Mouse (Mus musculus) kidney, embryonic 15.5 days (tissue): ENCODE data around the gene March11. TPM values are rescaled to one million over a fixed set of nuclear protein-coding genes. Genes with fewer than 3 reads are reported as not detected.
A peak's percentile ranks its signal among the peaks of the same experiment; 100 is the strongest.

ENCODE experiments used
- ATAC-seq: fragments of 200-750 bp; cut with Nextera tagmentation; replicated peaks from 2 replicates; pipeline ENCODE4 v1.8.0; 2017; ENCODE audit warnings: moderate TSS enrichment; ENCODE audit not compliant: low FRiP score
- H3K27ac ChIP-seq: fragments of 300-500 bp; sonication (generic); 2 replicates; pipeline ENCODE4 v1.5.1; 2015; ENCODE audit warnings: mild to moderate bottlenecking, inconsistent platforms
- H3K27me3 ChIP-seq: fragments of 300-500 bp; sonication (generic); 2 replicates; pipeline ENCODE4 v1.6.1; 2015; ENCODE audit warnings: inconsistent platforms
- H3K36me3 ChIP-seq: fragments of 300-500 bp; sonication (generic); 2 replicates; pipeline ENCODE4 v1.6.1; 2015; ENCODE audit warnings: inconsistent platforms
- H3K4me1 ChIP-seq: fragments of 300-500 bp; sonication (generic); 2 replicates; pipeline ENCODE4 v1.6.1; 2015; ENCODE audit warnings: inconsistent platforms
- H3K4me2 ChIP-seq: fragments of 300-500 bp; sonication (generic); 2 replicates; pipeline ENCODE4 v1.6.1; 2015; ENCODE audit warnings: moderate library complexity, mild to moderate bottlenecking, inconsistent platforms
- H3K4me3 ChIP-seq: fragments of 300-500 bp; sonication (generic); replicated peaks from 2 replicates; pipeline ENCODE4 v1.5.1; 2015; ENCODE audit warnings: mild to moderate bottlenecking, inconsistent platforms
- H3K9ac ChIP-seq: fragments of 300-500 bp; sonication (generic); 2 replicates; pipeline ENCODE4 v1.6.1; 2015; ENCODE audit warnings: mild to moderate bottlenecking, inconsistent platforms
- H3K9me3 ChIP-seq: fragments of 300-500 bp; sonication (generic); replicated peaks from 2 replicates; pipeline ENCODE4 v1.6.1; 2016; ENCODE audit warnings: inconsistent platforms
- WGBS: fragments of 180-500 bp; shearing (Covaris S2); methylation state at CpG from one replicate; pipeline ENCODE4 v1.1.7; 2015; ENCODE audit warnings: mixed read lengths; 5-methylcytosine and 5-hydroxymethylcytosine counted together
- polyA plus RNA-seq: library from polyadenylated mRNA; unstranded; fragments of >200 nt; fragmentation: Nextera tagmentation; extraction: Ambion mirVana; gene quantifications from 2 replicates; pipeline ENCODE4 v1.2.1, GENCODE M21; 2015

March11 gene
- polyA plus RNA-seq = 0.51 and 0.67 TPM in 2 replicates

- Histone ChIP-seq H3K9me3 (no peaks in the 10 kb centered on the region), H3K27ac (no peak within 1 kb of the TSS), H3K27me3 (peaks cover 41% of the 10 kb centered on the region), H3K4me3 (peak within 1 kb of the TSS; percentile 62), H3K4me1 (peaks cover 16% of the 10 kb centered on the region), H3K36me3 (no peaks in the 10 kb centered on the region), H3K4me2 (peak within 1 kb of the TSS; percentile 97), H3K9ac (no peak within 1 kb of the TSS)
- under 1% methylated on average over 50 of the region's 56 CpGs for WGBS
- ATAC-seq = peak; percentile 85
Measured at GRCm38 (mm10) chr15:26308629-26309230, at the start of gene March11. March11 (plus strand) TSS chr15:26309048.

GRCm38 (mm10) chr15:26262336-26262735 is 46.5 kb upstream of the March11 start:
- H3K4me3 ChIP-seq = no peak overlapping the region
- 55% methylated on average over 1 of the region's 1 CpGs for WGBS
- no peak overlapping the region for H3K9ac ChIP-seq
- no peak overlapping the region for H3K4me2 ChIP-seq
- no peak for ATAC-seq
- no peaks in the 10 kb centered on the region for H3K36me3 ChIP-seq
- no peak overlapping the region for H3K27ac ChIP-seq
- no peaks in the 10 kb centered on the region for H3K4me1 ChIP-seq
- no peaks in the 10 kb centered on the region for H3K27me3 ChIP-seq
- no peaks in the 10 kb centered on the region for H3K9me3 ChIP-seq

GRCm38 (mm10) chr15:26269596-26269995 is 39.3 kb upstream of the March11 start:
- Histone ChIP-seq H3K27me3 (no peaks in the 10 kb centered on the region), H3K9ac (no peak overlapping the region), H3K36me3 (no peaks in the 10 kb centered on the region), H3K27ac (no peak overlapping the region), H3K9me3 (no peaks in the 10 kb centered on the region), H3K4me3 (no peak overlapping the region), H3K4me2 (no peak overlapping the region), H3K4me1 (no peaks in the 10 kb centered on the region)
- WGBS = 83% methylated on average over 4 of the region's 4 CpGs
- no peak for ATAC-seq

- H3K4me2 ChIP-seq = no peak overlapping the region
- no peaks in the 10 kb centered on the region for H3K27me3 ChIP-seq
- H3K27ac ChIP-seq = no peak overlapping the region
- no peaks in the 10 kb centered on the region for H3K36me3 ChIP-seq
- no peak for ATAC-seq
- WGBS = 74% methylated on average over 2 of the region's 2 CpGs
- H3K4me3 ChIP-seq = no peak overlapping the region
- no peak overlapping the region for H3K9ac ChIP-seq
- no peaks in the 10 kb centered on the region for H3K9me3 ChIP-seq
- no peaks in the 10 kb centered on the region for H3K4me1 ChIP-seq
Measured at GRCm38 (mm10) chr15:26276035-26276511, 32.8 kb upstream of the March11 start.

GRCm38 (mm10) chr15:26276608-26277007 is 32.2 kb upstream of the March11 start:
- Histone ChIP-seq H3K4me3 (no peak overlapping the region), H3K9ac (no peak overlapping the region), H3K36me3 (no peaks in the 10 kb centered on the region), H3K4me1 (no peaks in the 10 kb centered on the region), H3K27me3 (no peaks in the 10 kb centered on the region), H3K27ac (no peak overlapping the region), H3K4me2 (no peak overlapping the region), H3K9me3 (no peaks in the 10 kb centered on the region)
- WGBS = 72% methylated on average over 5 of the region's 5 CpGs
- no peak for ATAC-seq

- H3K9me3 ChIP-seq = no peaks in the 10 kb centered on the region
- no peak overlapping the region for H3K9ac ChIP-seq
- no peaks in the 10 kb centered on the region for H3K4me1 ChIP-seq
- no peak for ATAC-seq
- no peak overlapping the region for H3K4me3 ChIP-seq
- WGBS = 78% methylated on average over 4 of the region's 4 CpGs
- no peaks in the 10 kb centered on the region for H3K27me3 ChIP-seq
- no peaks in the 10 kb centered on the region for H3K36me3 ChIP-seq
- no peak overlapping the region for H3K4me2 ChIP-seq
- H3K27ac ChIP-seq = no peak overlapping the region
Measured at GRCm38 (mm10) chr15:26291871-26292270, 17.0 kb upstream of the March11 start.

- WGBS = 71% methylated on average over 2 of the region's 2 CpGs
Measured at GRCm38 (mm10) chr15:26292811-26293210, 16.0 kb upstream of the March11 start.

GRCm38 (mm10) chr15:26293215-26293614 is 15.6 kb upstream of the March11 start:
- Histone ChIP-seq H3K27ac (no peak overlapping the region), H3K4me3 (no peak overlapping the region), H3K27me3 (no peaks in the 10 kb centered on the region), H3K4me1 (no peaks in the 10 kb centered on the region), H3K9me3 (no peaks in the 10 kb centered on the region), H3K9ac (no peak overlapping the region), H3K36me3 (no peaks in the 10 kb centered on the region), H3K4me2 (no peak overlapping the region)
- WGBS = 53% methylated on average over 1 of the region's 1 CpGs
- ATAC-seq = no peak

More at GRCm38 (mm10) chr15:26292811-26293210, 16.0 kb upstream of the March11 start:
- Histone ChIP-seq H3K27me3 (no peaks in the 10 kb centered on the region), H3K9ac (no peak overlapping the region), H3K36me3 (no peaks in the 10 kb centered on the region), H3K9me3 (no peaks in the 10 kb centered on the region), H3K4me1 (no peaks in the 10 kb centered on the region), H3K4me3 (no peak overlapping the region), H3K27ac (no peak overlapping the region), H3K4me2 (no peak overlapping the region)
- no peak for ATAC-seq

GRCm38 (mm10) chr15:26298668-26299067 is 10.2 kb upstream of the March11 start:
- Histone ChIP-seq H3K36me3 (no peaks in the 10 kb centered on the region), H3K27ac (no peak overlapping the region), H3K27me3 (no peaks in the 10 kb centered on the region), H3K4me2 (no peak overlapping the region), H3K9me3 (no peaks in the 10 kb centered on the region), H3K4me1 (no peaks in the 10 kb centered on the region), H3K9ac (no peak overlapping the region), H3K4me3 (no peak overlapping the region)
- no peak for ATAC-seq
- 86% methylated on average over 6 of the region's 6 CpGs for WGBS

GRCm38 (mm10) chr15:26309291-26309931 is 563 bp downstream of the March11 start:
- H3K4me1 ChIP-seq = peaks cover 16% of the 10 kb centered on the region
- H3K9me3 ChIP-seq = no peaks in the 10 kb centered on the region
- whole genome bisulfite sequencing = under 1% methylated on average over 61 of the region's 62 CpGs
- H3K4me3 ChIP-seq = peak overlapping the region; percentile 62
- ATAC-seq = peak; percentile 88
- peaks cover 41% of the 10 kb centered on the region for H3K27me3 ChIP-seq
- H3K36me3 ChIP-seq = no peaks in the 10 kb centered on the region
- no peak overlapping the region for H3K27ac ChIP-seq
- H3K9ac ChIP-seq = no peak overlapping the region
- H3K4me2 ChIP-seq = peak overlapping the region; percentile 97

- no peak for ATAC-seq
- Histone ChIP-seq H3K4me2 (no peak overlapping the region), H3K36me3 (no peaks in the 10 kb centered on the region), H3K9me3 (no peaks in the 10 kb centered on the region), H3K27me3 (no peaks in the 10 kb centered on the region), H3K27ac (no peak overlapping the region), H3K9ac (no peak overlapping the region), H3K4me1 (no peaks in the 10 kb centered on the region), H3K4me3 (no peak overlapping the region)
- 67% methylated on average over 2 of the region's 2 CpGs for WGBS
Measured at GRCm38 (mm10) chr15:26319866-26320265, 11.0 kb downstream of the March11 start.

GRCm38 (mm10) chr15:26320402-26320801 is 11.6 kb downstream of the March11 start:
- Histone ChIP-seq H3K4me3 (no peak overlapping the region), H3K36me3 (no peaks in the 10 kb centered on the region), H3K27me3 (no peaks in the 10 kb centered on the region), H3K9me3 (no peaks in the 10 kb centered on the region), H3K4me2 (no peak overlapping the region), H3K27ac (no peak overlapping the region), H3K9ac (no peak overlapping the region), H3K4me1 (no peaks in the 10 kb centered on the region)
- no peak for ATAC-seq
- WGBS = 91% methylated on average over 3 of the region's 3 CpGs
